Mouse (Mus musculus) testis, adult 2 months (tissue): ENCODE measurements around the gene Gm10300. TPM values are rescaled to one million over a fixed set of nuclear protein-coding genes. Genes with fewer than 3 reads are reported as not detected.

Source experiments
- H3K27ac ChIP-seq: fragments of 200-500 bp; 2 replicates; pipeline ENCODE4 v1.5.1; 2012; ENCODE audit warnings: low read depth, low read length; ENCODE audit not compliant: control insufficient read depth, insufficient read depth
- H3K27me3 ChIP-seq: fragments of 200-500 bp; 2 replicates; pipeline ENCODE4 v1.6.1; 2012; ENCODE audit warnings: mild to moderate bottlenecking, low read length, moderate library complexity; ENCODE audit not compliant: control insufficient read depth, insufficient read depth
- H3K36me3 ChIP-seq: fragments of 200-500 bp; 2 replicates; pipeline ENCODE4 v1.6.1; 2012; ENCODE audit warnings: mild to moderate bottlenecking, low read length; ENCODE audit not compliant: control insufficient read depth, insufficient read depth
- H3K4me1 ChIP-seq: fragments of 200-500 bp; 2 replicates; pipeline ENCODE4 v1.6.1; 2012; ENCODE audit warnings: low read length; ENCODE audit not compliant: control insufficient read depth, insufficient read depth
- H3K4me3 ChIP-seq: fragments of 200-500 bp; 2 replicates; pipeline ENCODE4 v1.5.1; 2012; ENCODE audit warnings: low read depth, mild to moderate bottlenecking, low read length, moderate library complexity, mixed read lengths; ENCODE audit not compliant: control insufficient read depth
- CTCF ChIP-seq: fragments of 200-500 bp; IDR thresholded peaks from 2 replicates; pipeline ENCODE4 v1.5.1; 2012; ENCODE audit warnings: low read depth, mild to moderate bottlenecking, inconsistent platforms, low read length, moderate library complexity; ENCODE audit not compliant: control insufficient read depth, insufficient read depth, insufficient replicate concordance
- POLR2A ChIP-seq: fragments of 200-500 bp; IDR thresholded peaks from 2 replicates; pipeline ENCODE4 v1.6.1; 2012; ENCODE audit warnings: low read depth, mild to moderate bottlenecking, inconsistent platforms, low read length, moderate library complexity; ENCODE audit not compliant: control insufficient read depth
- polyA plus RNA-seq: library from polyadenylated mRNA; depleted of rRNA; stranded (reverse); fragments of >200 nt; gene quantifications from 2 replicates; pipeline ENCODE4 v1.2.3, GENCODE M21; 2012

Gm10300 gene
- polyA plus RNA-seq, 1 experiment = not detected

GRCm38 (mm10) chr4:132066101-132066773 lies 8.3 kb upstream of the Gm10300 start:
- Histone ChIP-seq H3K36me3 (no peaks in the 10 kb centered on the region), H3K27ac (no peak overlapping the region), H3K27me3 (no peaks in the 10 kb centered on the region), H3K4me3 (no peak overlapping the region), H3K4me1 (no peaks in the 10 kb centered on the region; the same call in 1 of the 2 replicates)
- TF ChIP-seq POLR2A (no peak), CTCF (no peak)

DNA sequence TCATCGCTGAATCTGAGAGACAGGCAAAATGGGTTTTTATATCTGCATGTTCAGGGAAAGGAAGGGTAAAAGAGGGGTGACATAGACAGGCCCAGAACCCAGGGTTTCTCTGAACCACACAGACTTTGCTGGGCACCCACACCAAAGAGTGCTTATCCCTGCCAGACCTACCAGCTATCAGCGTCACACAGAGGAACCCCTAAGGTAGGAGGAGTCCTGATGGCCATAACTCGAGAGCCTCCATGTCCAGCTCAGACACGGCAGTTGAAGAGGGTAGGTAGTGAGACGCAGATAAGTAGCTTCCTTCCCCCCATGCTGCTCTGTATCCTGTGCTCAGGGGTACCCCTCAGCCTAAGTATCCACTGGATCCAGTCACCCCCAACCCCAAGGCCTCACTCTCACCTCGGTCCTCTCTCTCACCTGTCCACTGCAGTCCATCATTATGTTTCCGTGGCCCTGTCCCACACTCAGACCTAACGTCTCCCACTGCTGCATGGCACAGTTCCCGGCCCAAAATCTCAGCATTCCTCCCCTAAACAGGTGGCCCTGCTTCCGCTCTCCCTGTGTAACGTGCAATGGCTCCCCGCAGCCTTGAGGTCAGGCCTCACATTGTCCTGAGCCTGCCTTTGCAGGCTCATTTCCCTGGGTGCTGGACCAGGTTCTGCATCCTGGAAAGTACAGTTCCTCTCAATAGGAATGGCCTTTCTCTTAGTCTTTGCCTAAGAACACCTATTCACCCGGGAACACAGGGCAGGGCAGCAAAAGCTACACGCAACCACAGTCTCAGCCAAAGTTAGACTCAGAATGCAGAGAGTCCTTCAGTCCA lies 7.2 kb upstream of the Gm10300 start:
- Histone ChIP-seq H3K4me1 (no peaks in the 10 kb centered on the region; the same call in 1 of the 2 replicates), H3K4me3 (no peak overlapping the region), H3K36me3 (no peaks in the 10 kb centered on the region), H3K27me3 (no peaks in the 10 kb centered on the region), H3K27ac (no peak overlapping the region)
- TF ChIP-seq CTCF = no peak
- TF ChIP-seq POLR2A = no peak

GRCm38 (mm10) chr4:132067938-132068235 lies 6.6 kb upstream of the Gm10300 start:
- Histone ChIP-seq H3K4me1 (no peaks in the 10 kb centered on the region; the same call in 1 of the 2 replicates), H3K4me3 (no peak overlapping the region), H3K27ac (no peak overlapping the region), H3K27me3 (no peaks in the 10 kb centered on the region), H3K36me3 (no peaks in the 10 kb centered on the region)
- no peak for TF ChIP-seq POLR2A
- no peak for TF ChIP-seq CTCF

- TF ChIP-seq POLR2A (no peak), CTCF (no peak)
- Histone ChIP-seq H3K27me3 (peaks cover 3% of the 10 kb centered on the region; the same call in 1 of the 2 replicates), H3K4me1 (peaks cover 15% of the 10 kb centered on the region), H3K4me3 (no peak overlapping the region), H3K27ac (no peak overlapping the region), H3K36me3 (no peaks in the 10 kb centered on the region)
These were observed 2.8 kb upstream of the Gm10300 start for GRCm38 (mm10) chr4:132071674-132072073.

GRCm38 (mm10) chr4:132072156-132072555 lies 2.3 kb upstream of the Gm10300 start:
- TF ChIP-seq POLR2A (no peak), CTCF (no peak)
- H3K4me3 ChIP-seq = no peak overlapping the region
- H3K36me3 ChIP-seq = no peaks in the 10 kb centered on the region
- H3K27ac ChIP-seq = no peak overlapping the region
- H3K4me1 ChIP-seq = peaks cover 19% of the 10 kb centered on the region
- peaks cover 3% of the 10 kb centered on the region; the same call in 1 of the 2 replicates for H3K27me3 ChIP-seq

GRCm38 (mm10) chr4:132072946-132073345 lies 1.6 kb upstream of the Gm10300 start:
- Histone ChIP-seq H3K27me3 (peaks cover 3% of the 10 kb centered on the region; the same call in 1 of the 2 replicates), H3K36me3 (no peaks in the 10 kb centered on the region), H3K4me1 (peaks cover 19% of the 10 kb centered on the region), H3K27ac (no peak overlapping the region), H3K4me3 (no peak overlapping the region)
- TF ChIP-seq POLR2A (no peak), CTCF (no peak)
